Mouse (Mus musculus): ENCODE measurements around the gene Zmiz1. TPM values are rescaled to one million over a fixed set of nuclear protein-coding genes. Genes with fewer than 3 reads are reported as not detected.

The Zmiz1 gene
- polyA plus RNA-seq, 1 experiment from 2014 or later = 34.2 TPM

GRCm38 (mm10) chr14:25651905-25652304, 192.9 kb downstream of the Zmiz1 start:
- Histone ChIP-seq H3K9me3 (replicated peaks) (no peaks in the 10 kb centered on the region), H3K4me3 (no peak overlapping the region), H3K27ac (ENCODE audit: poor library complexity, severe bottlenecking) (no peak overlapping the region), H3K36me3 (peaks cover 100% of the 10 kb centered on the region), H3K9ac (no peak overlapping the region), H3K4me1 (replicated peaks) (no peaks in the 10 kb centered on the region), H3K27me3 (replicated peaks) (no peaks in the 10 kb centered on the region), H3K4me2 (no peak overlapping the region)
- ATAC-seq (ENCODE audit: insufficient number of reproducible peaks, low FRiP score) = no peak
- WGBS = 88% methylated on average over 9 of the region's 9 CpGs

DNA sequence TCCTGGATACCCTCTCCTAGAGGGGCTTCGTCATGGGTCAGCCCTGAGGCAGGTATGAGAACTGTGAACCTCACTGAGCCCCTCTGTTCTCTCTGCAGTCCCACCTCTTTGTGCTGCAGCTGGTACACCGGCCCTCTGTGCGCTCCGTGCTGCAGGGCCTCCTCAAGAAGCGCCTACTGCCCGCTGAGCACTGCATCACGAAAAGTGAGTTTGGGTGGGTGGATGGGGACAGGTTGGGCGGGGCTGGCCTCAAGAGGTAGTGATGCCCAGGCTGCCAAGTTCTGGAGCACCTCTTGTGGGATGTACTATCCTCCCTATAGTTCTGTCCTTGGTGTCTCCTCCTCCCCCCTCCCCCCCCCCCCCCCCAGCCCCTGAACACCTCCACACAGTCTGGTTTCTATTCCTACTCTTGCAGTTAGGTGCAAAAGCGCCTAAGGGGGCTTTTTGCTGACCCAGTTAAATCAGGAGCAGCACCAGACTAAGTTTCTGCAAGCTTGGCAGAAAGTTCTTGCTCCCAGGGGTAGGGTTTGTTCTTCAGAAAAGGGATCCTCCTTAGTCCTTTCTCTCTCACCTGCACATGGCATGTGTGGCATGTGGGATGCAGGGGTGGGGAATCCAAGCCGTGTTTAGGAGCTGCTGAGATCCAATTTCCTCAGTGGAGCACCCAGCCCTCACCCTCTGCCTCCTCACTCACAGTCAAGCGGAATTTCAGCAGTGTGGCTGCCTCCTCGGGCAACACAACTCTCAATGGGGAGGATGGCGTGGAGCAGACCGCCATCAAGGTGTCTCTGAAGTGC, 195.6 kb downstream of the Zmiz1 start:
- H3K27me3 ChIP-seq (replicated peaks) = no peaks in the 10 kb centered on the region
- 91% methylated on average over 14 of the region's 14 CpGs for WGBS
- no peak overlapping the region for H3K4me2 ChIP-seq
- peaks cover 100% of the 10 kb centered on the region for H3K36me3 ChIP-seq
- H3K4me1 ChIP-seq (replicated peaks) = no peaks in the 10 kb centered on the region
- no peak overlapping the region for H3K27ac ChIP-seq (ENCODE audit: poor library complexity, severe bottlenecking)
- H3K9me3 ChIP-seq (replicated peaks) = no peaks in the 10 kb centered on the region
- H3K9ac ChIP-seq = no peak overlapping the region
- H3K4me3 ChIP-seq = no peak overlapping the region
- ATAC-seq (ENCODE audit: insufficient number of reproducible peaks, low FRiP score) = no peak

- Histone ChIP-seq H3K36me3 (peaks cover 97% of the 10 kb centered on the region), H3K9ac (no peak overlapping the region), H3K4me1 (replicated peaks) (peaks cover 27% of the 10 kb centered on the region), H3K27me3 (replicated peaks) (no peaks in the 10 kb centered on the region), H3K9me3 (replicated peaks) (no peaks in the 10 kb centered on the region), H3K4me3 (no peak overlapping the region), H3K4me2 (no peak overlapping the region), H3K27ac (ENCODE audit: poor library complexity, severe bottlenecking) (no peak overlapping the region)
- ATAC-seq (ENCODE audit: insufficient number of reproducible peaks, low FRiP score) = no peak
- 57% methylated on average over 11 of the region's 11 CpGs for WGBS
Measured at GRCm38 (mm10) chr14:25660661-25661060, 201.7 kb downstream of the Zmiz1 start.

DNA sequence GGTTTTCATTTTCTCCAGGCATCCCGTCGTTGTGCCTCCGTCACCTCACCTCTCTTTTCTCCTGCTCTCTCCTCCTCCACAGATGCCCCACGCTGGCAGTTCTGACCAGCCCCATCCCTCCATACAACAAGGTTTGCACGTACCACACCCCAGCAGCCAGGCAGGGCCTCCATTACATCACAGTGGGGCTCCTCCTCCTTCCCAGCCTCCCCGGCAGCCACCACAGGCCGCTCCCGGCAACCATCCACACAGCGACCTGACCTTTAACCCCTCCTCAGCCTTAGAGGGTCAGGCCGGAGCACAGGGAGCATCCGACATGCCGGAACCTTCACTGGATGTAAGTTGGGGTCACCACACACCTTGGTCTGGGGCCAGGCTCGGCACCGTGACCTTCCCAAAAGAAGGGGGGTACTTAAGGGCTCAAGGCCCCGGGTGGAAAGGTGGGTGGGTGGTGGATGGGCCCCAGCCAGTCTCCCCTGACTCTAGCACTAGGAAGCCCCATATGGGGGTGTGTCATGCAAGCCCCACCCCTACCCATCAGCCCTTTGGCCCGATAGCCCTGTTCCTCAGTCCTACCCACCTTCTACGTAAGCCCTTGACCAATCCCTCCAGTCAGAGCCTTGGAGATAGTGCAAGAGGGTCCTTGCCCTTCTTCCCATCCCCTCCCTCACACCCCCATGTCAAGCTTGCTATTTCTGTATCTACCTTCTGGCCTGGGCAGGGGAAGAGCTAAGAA, 202.4 kb downstream of the Zmiz1 start:
- Histone ChIP-seq H3K4me1 (replicated peaks) (peaks cover 27% of the 10 kb centered on the region), H3K4me2 (no peak overlapping the region), H3K9me3 (replicated peaks) (no peaks in the 10 kb centered on the region), H3K27me3 (replicated peaks) (no peaks in the 10 kb centered on the region), H3K36me3 (peaks cover 96% of the 10 kb centered on the region), H3K4me3 (no peak overlapping the region), H3K9ac (no peak overlapping the region), H3K27ac (ENCODE audit: poor library complexity, severe bottlenecking) (no peak overlapping the region)
- peak; percentile 31; the same call in 1 of the 2 replicates for ATAC-seq (ENCODE audit: insufficient number of reproducible peaks, low FRiP score)
- 82% methylated on average over 17 of the region's 17 CpGs for WGBS

GRCm38 (mm10) chr14:25663649-25664309, 204.8 kb downstream of the Zmiz1 start:
- no peaks in the 10 kb centered on the region for H3K27me3 ChIP-seq (replicated peaks)
- H3K9ac ChIP-seq = 0 out of 2 replicates have a peak overlapping the region, but pooled peaks have one; percentile 53
- H3K4me1 ChIP-seq (replicated peaks) = peaks cover 44% of the 10 kb centered on the region
- ATAC-seq (ENCODE audit: insufficient number of reproducible peaks, low FRiP score) = no peak
- no peak overlapping the region for H3K4me3 ChIP-seq
- no peaks in the 10 kb centered on the region for H3K9me3 ChIP-seq (replicated peaks)
- WGBS = 79% methylated on average over 7 of the region's 7 CpGs
- H3K36me3 ChIP-seq = peaks cover 79% of the 10 kb centered on the region
- no peak overlapping the region for H3K4me2 ChIP-seq
- peak overlapping the region; percentile 46 for H3K27ac ChIP-seq (ENCODE audit: poor library complexity, severe bottlenecking)

- no peaks in the 10 kb centered on the region for H3K9me3 ChIP-seq (replicated peaks)
- no peaks in the 10 kb centered on the region for H3K27me3 ChIP-seq (replicated peaks)
- peak overlapping the region; percentile 53; the same call in 1 of the 2 replicates for H3K9ac ChIP-seq
- H3K4me1 ChIP-seq (replicated peaks) = peaks cover 44% of the 10 kb centered on the region
- H3K27ac ChIP-seq (ENCODE audit: poor library complexity, severe bottlenecking) = peak overlapping the region; percentile 46; the same call in 1 of the 2 replicates
- no peak overlapping the region for H3K4me3 ChIP-seq
- no peak overlapping the region for H3K4me2 ChIP-seq
- ATAC-seq (ENCODE audit: insufficient number of reproducible peaks, low FRiP score) = no peak
- WGBS = 72% methylated on average over 7 of the region's 7 CpGs
- H3K36me3 ChIP-seq = peaks cover 77% of the 10 kb centered on the region
Measured at GRCm38 (mm10) chr14:25664310-25664695, 205.3 kb downstream of the Zmiz1 start.

- Histone ChIP-seq H3K27me3 (replicated peaks) (no peaks in the 10 kb centered on the region), H3K36me3 (peaks cover 66% of the 10 kb centered on the region), H3K4me2 (no peak overlapping the region), H3K4me3 (no peak overlapping the region), H3K27ac (ENCODE audit: poor library complexity, severe bottlenecking) (peak overlapping the region; percentile 63), H3K9ac (no peak overlapping the region), H3K9me3 (replicated peaks) (no peaks in the 10 kb centered on the region), H3K4me1 (replicated peaks) (peaks cover 44% of the 10 kb centered on the region)
- ATAC-seq (ENCODE audit: insufficient number of reproducible peaks, low FRiP score) = no peak
- WGBS = 66% methylated on average over 19 of the region's 19 CpGs
Measured at GRCm38 (mm10) chr14:25665314-25665970, 206.5 kb downstream of the Zmiz1 start.

DNA sequence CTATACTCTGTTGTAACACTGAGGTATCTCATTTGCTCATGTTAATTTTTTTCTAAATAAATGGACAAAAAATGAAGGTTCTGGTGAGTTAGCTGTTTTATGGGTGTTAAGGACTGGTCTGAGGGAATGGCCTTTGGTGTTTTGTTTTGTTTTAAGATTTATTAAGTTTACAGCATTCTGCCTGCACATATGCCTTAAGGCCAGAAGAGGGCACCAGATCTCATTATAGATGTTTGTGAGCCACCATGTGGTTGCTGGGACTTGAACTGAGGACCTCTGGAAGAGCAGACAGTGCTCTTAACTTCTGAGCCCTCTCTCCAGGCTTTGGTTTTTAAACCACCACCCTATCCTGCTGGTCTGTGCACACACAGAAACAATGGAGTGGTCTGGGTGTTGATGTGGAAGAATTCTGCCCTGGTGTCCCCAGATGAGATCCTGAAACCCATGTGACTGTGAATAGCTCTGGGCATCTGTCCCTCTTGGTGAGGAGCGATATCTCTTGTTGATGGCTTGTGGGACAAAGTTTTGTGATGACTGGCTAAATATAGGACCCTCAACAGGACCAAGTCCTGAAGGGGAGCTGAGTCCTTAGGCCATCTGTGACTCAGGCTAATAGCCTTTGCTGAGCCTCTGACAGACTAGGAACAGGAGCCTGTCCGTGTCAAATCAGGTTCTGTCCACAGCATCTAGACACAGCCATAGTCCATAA, 207.8 kb downstream of the Zmiz1 start:
- Histone ChIP-seq H3K27me3 (replicated peaks) (no peaks in the 10 kb centered on the region), H3K4me3 (no peak overlapping the region), H3K36me3 (peaks cover 52% of the 10 kb centered on the region), H3K9me3 (replicated peaks) (no peaks in the 10 kb centered on the region), H3K27ac (ENCODE audit: poor library complexity, severe bottlenecking) (peak overlapping the region; percentile 81), H3K9ac (no peak overlapping the region), H3K4me1 (replicated peaks) (peaks cover 41% of the 10 kb centered on the region), H3K4me2 (no peak overlapping the region)
- ATAC-seq (ENCODE audit: insufficient number of reproducible peaks, low FRiP score) = peak; percentile 58
- 50% methylated on average over 2 of the region's 2 CpGs for WGBS

GRCm38 (mm10) chr14:25667587-25667986, 208.6 kb downstream of the Zmiz1 start:
- Histone ChIP-seq H3K4me2 (no peak overlapping the region), H3K27ac (ENCODE audit: poor library complexity, severe bottlenecking) (peak overlapping the region; percentile 81), H3K9me3 (replicated peaks) (no peaks in the 10 kb centered on the region), H3K4me3 (no peak overlapping the region), H3K27me3 (replicated peaks) (no peaks in the 10 kb centered on the region), H3K4me1 (replicated peaks) (peaks cover 41% of the 10 kb centered on the region), H3K9ac (0 out of 2 replicates have a peak overlapping the region, but pooled peaks have one; percentile 1), H3K36me3 (peaks cover 45% of the 10 kb centered on the region)
- ATAC-seq (ENCODE audit: insufficient number of reproducible peaks, low FRiP score) = no peak
- WGBS = 44% methylated on average over 3 of the region's 3 CpGs

GRCm38 (mm10) chr14:25679625-25680024, 220.6 kb downstream of the Zmiz1 start:
- Histone ChIP-seq H3K4me2 (no peak overlapping the region), H3K27ac (ENCODE audit: poor library complexity, severe bottlenecking) (no peak overlapping the region), H3K27me3 (replicated peaks) (no peaks in the 10 kb centered on the region), H3K4me3 (no peak overlapping the region), H3K4me1 (replicated peaks) (no peaks in the 10 kb centered on the region; the same call in 1 of the 2 replicates), H3K36me3 (no peaks in the 10 kb centered on the region), H3K9ac (0 out of 2 replicates have a peak overlapping the region, but pooled peaks have one; percentile 31), H3K9me3 (replicated peaks) (no peaks in the 10 kb centered on the region)
- WGBS = 61% methylated on average over 7 of the region's 7 CpGs
- no peak for ATAC-seq (ENCODE audit: insufficient number of reproducible peaks, low FRiP score)

Measured in heart, embryonic 12.5 days (tissue).